Mouse (Mus musculus) C2C12 (cell line): Measurements from ENCODE around the gene Nlrc4. TPM values are rescaled to one million over a fixed set of nuclear protein-coding genes. Genes with fewer than 3 reads are reported as not detected.
A peak's percentile ranks its signal among the peaks of the same experiment; 100 is the strongest.

Experiments used
- H3K27me3 ChIP-seq: one replicate; pipeline ENCODE4 v1.6.1; 2011; ENCODE audit not compliant: control insufficient read depth, insufficient read depth, insufficient read length
- H3K36me3 ChIP-seq: one replicate; pipeline ENCODE4 v1.6.1; 2011; ENCODE audit not compliant: control insufficient read depth, insufficient read depth
- H3K4me3 ChIP-seq: one replicate; pipeline ENCODE4 v1.5.1; 2011; ENCODE audit warnings: mild to moderate bottlenecking, control low read depth; ENCODE audit not compliant: poor library complexity, insufficient read depth, severe bottlenecking
- H3K79me2 ChIP-seq: one replicate; pipeline ENCODE4 v1.6.1; 2011; ENCODE audit not compliant: control insufficient read depth, insufficient read depth
- H3K79me3 ChIP-seq: one replicate; pipeline ENCODE4 v1.6.1; 2011; ENCODE audit warnings: low read depth, control low read depth
- H3ac ChIP-seq: one replicate; pipeline ENCODE3; 2011; ENCODE audit warnings: low read depth; ENCODE audit not compliant: control insufficient read depth, insufficient read length
- CEBPB ChIP-seq: IDR thresholded peaks from one replicate; pipeline ENCODE4 v1.6.1; 2011; ENCODE audit warnings: low read depth, mild to moderate bottlenecking, control low read depth, moderate library complexity
- CTCF ChIP-seq: IDR thresholded peaks from one replicate; pipeline ENCODE4 v1.5.1; 2011; ENCODE audit not compliant: control insufficient read depth, insufficient read depth, insufficient read length
- FOSL1 ChIP-seq: IDR thresholded peaks from one replicate; pipeline ENCODE4 v1.8.0; 2011; ENCODE audit warnings: mild to moderate bottlenecking, low read length; ENCODE audit not compliant: poor library complexity, insufficient read depth, severe bottlenecking
- MAX ChIP-seq: IDR thresholded peaks from one replicate; pipeline ENCODE4 v1.6.1; 2011; ENCODE audit warnings: mild to moderate bottlenecking, control low read depth
- MYOD1 ChIP-seq: IDR thresholded peaks from one replicate; pipeline ENCODE4 v1.6.1; 2011; ENCODE audit warnings: low read depth; ENCODE audit not compliant: control insufficient read depth, insufficient read length
- MYOG ChIP-seq: IDR thresholded peaks from one replicate; pipeline ENCODE4 v1.6.1; 2011; ENCODE audit not compliant: control insufficient read depth, insufficient read length; ENCODE audit errors: extremely low read depth
- USF1 ChIP-seq: IDR thresholded peaks from one replicate; pipeline ENCODE4 v1.6.1; 2011; ENCODE audit warnings: low read depth, mild to moderate bottlenecking, control low read depth, moderate library complexity
- polyA plus RNA-seq: library from polyadenylated mRNA; unstranded; fragments of >200 nt; fragmentation: generic; extraction: Trizol; gene quantifications from one replicate; pipeline ENCODE4 v1.2.1, GENCODE M21; 2012; ENCODE audit warnings: missing spikeins

Nlrc4 gene
- polyA plus RNA-seq, 1 experiment = 0.01 TPM

GRCm38 (mm10) chr17:74406487-74406886 is 52.5 kb downstream of the Nlrc4 start:
- Histone ChIP-seq H3K27me3 (no peaks in the 10 kb centered on the region), H3K36me3 (peaks cover 58% of the 10 kb centered on the region), H3K4me3 (no peak overlapping the region), H3K79me2 (no peaks in the 10 kb centered on the region), H3K79me3 (no peaks in the 10 kb centered on the region), H3ac (no peak overlapping the region)
- TF ChIP-seq CEBPB = no peak
- no peak for TF ChIP-seq CTCF
- TF ChIP-seq MYOG = no peak
- no peak for TF ChIP-seq FOSL1
- no peak for TF ChIP-seq MAX
- TF ChIP-seq MYOD1 = no peak
- no peak for TF ChIP-seq USF1

DNA sequence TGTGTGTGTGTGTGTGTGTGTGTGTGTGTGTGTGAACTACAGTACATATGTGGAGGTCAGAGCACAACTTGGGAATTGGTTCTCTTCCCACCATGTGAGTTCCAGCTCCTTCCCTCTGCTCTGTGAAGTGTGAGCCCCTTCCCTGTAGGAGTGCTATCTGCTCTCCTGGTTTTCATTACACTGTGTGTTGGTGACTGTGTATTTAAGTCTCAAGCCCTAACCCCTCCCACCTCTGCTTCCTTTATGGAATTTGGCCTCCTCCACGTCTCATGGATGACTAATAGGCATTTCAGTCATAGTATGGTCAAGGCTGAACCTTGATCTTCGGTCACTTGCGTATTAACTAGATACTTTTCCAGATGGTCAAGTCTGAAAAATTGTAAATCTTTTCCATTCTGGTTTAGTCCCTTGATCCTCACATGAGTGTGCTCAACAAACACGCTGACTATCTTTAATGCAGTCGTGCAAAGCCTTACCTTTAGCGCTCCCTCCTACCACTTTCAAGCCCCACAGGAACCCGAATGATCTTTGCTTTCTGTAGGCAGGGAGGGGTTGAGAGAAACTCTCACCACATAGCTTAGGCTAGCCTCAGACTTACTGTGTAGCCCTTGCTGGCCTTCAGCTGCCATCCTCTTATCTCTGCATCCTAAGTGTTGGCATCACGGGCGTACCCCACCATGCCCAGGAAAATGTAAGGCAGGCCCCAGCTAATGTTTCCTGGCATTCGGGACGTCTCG is 56.3 kb downstream of the Nlrc4 start:
- H3K79me2 ChIP-seq = peaks cover 29% of the 10 kb centered on the region
- no peaks in the 10 kb centered on the region for H3K27me3 ChIP-seq
- peaks cover 33% of the 10 kb centered on the region for H3K36me3 ChIP-seq
- H3K79me3 ChIP-seq = peaks cover 7% of the 10 kb centered on the region
- H3K4me3 ChIP-seq = no peak overlapping the region
- H3ac ChIP-seq = no peak overlapping the region
- TF ChIP-seq MAX = no peak
- no peak for TF ChIP-seq MYOD1
- TF ChIP-seq FOSL1 = no peak
- no peak for TF ChIP-seq USF1
- no peak for TF ChIP-seq CTCF

GRCm38 (mm10) chr17:74397173-74397572 is 61.8 kb downstream of the Nlrc4 start:
- Histone ChIP-seq H3K4me3 (no peak overlapping the region), H3K36me3 (no peaks in the 10 kb centered on the region), H3K27me3 (no peaks in the 10 kb centered on the region), H3ac (no peak overlapping the region), H3K79me3 (peaks cover 23% of the 10 kb centered on the region), H3K79me2 (peaks cover 51% of the 10 kb centered on the region)
- TF ChIP-seq MAX (no peak), FOSL1 (no peak), USF1 (no peak), MYOG (no peak), MYOD1 (no peak), CTCF (no peak), CEBPB (no peak)

GRCm38 (mm10) chr17:74396766-74397165 is 62.2 kb downstream of the Nlrc4 start:
- TF ChIP-seq MYOD1 = no peak
- no peak for TF ChIP-seq MAX
- Histone ChIP-seq H3K27me3 (no peaks in the 10 kb centered on the region), H3K4me3 (no peak overlapping the region), H3ac (no peak overlapping the region), H3K36me3 (no peaks in the 10 kb centered on the region), H3K79me3 (peaks cover 23% of the 10 kb centered on the region), H3K79me2 (peaks cover 51% of the 10 kb centered on the region)

GRCm38 (mm10) chr17:74395383-74396065 is 63.4 kb downstream of the Nlrc4 start, which contains the start of gene Slc30a6:
Gene Slc30a6 (plus strand): TSS chr17:74395608.
- Histone ChIP-seq H3K27me3 (no peaks in the 10 kb centered on the region), H3K36me3 (no peaks in the 10 kb centered on the region), H3K79me2 (peaks cover 47% of the 10 kb centered on the region)

DNA sequence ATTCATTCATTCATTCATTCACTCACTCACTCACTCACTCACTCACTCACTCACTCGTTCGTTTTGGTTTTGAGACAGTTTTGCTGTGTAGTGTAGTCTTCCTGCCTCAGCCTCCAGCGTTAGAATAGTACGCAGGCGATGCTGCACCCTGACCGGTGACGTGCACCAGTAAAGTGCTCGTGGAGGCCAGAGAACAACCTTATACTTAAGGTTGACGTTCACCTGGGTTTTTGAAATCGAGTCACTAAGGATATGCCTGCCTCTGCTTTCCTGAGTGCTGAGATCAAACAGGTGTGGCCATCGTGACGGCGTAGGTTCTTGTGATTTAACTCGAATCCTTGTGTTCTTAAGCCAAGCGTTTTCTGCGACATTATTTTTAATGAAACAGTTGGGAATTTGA is 64.1 kb downstream of the Nlrc4 start:
- H3ac ChIP-seq = peak overlapping the region; percentile 45
- TF ChIP-seq CTCF (no peak), FOSL1 (no peak), MYOG (no peak), CEBPB (no peak), MAX (no peak), USF1 (no peak), MYOD1 (no peak)
- H3K79me2 ChIP-seq = peaks cover 41% of the 10 kb centered on the region
- H3K27me3 ChIP-seq = no peaks in the 10 kb centered on the region
- H3K4me3 ChIP-seq = peak overlapping the region; percentile 97
- H3K79me3 ChIP-seq = peaks cover 23% of the 10 kb centered on the region
- H3K36me3 ChIP-seq = no peaks in the 10 kb centered on the region

More at GRCm38 (mm10) chr17:74395383-74396065, 63.4 kb downstream of the Nlrc4 start, which contains the start of gene Slc30a6:
- Histone ChIP-seq H3K4me3 (peak within 1 kb of the TSS; percentile 97), H3ac (peak within 1 kb of the TSS; percentile 96), H3K79me3 (peaks cover 23% of the 10 kb centered on the region)
- no peak for TF ChIP-seq USF1
- peak; percentile 41 for TF ChIP-seq MAX
